ENCODE assay signal across 10 mouse cellular contexts in genomic region chr19:34291379-34291778, GRCm38 (mm10). TPM values are rescaled to one million over a fixed set of nuclear protein-coding genes. Genes with fewer than 3 reads are reported as not detected.
DNase-seq lines count a peak whose midpoint lies in the region; ATAC-seq lines count a peak whose summit lies in the region.
"Had no signal": no experiment of that assay in that cellular context is flagged by ENCODE, and none has a peak within 500 bp of the region (broad histone marks: within the 10 kb centered on the region; RNA-seq: fewer than 3 reads in every experiment).

No protein-coding gene starts in this region.

- no peak overlapping the region for H3K27ac ChIP-seq in heart, embryonic 14.5 days (replicated peaks in 1 of 2; ENCODE audit: control insufficient read depth in 1 of 2, insufficient read depth in 1 of 2, low read depth in 2 of 2, low read length in 2 of 2)
- H3K27ac ChIP-seq in embryonic facial prominence, embryonic 15.5 days (replicated peaks): no peak overlapping the region
- no peak overlapping the region for H3K27ac ChIP-seq in liver, embryonic 12.5 days

- no peaks in the 10 kb centered on the region for H3K9me3 ChIP-seq in heart, embryonic 14.5 days (ENCODE audit: control insufficient read depth, low read length)
- H3K9me3 ChIP-seq in embryonic facial prominence, embryonic 15.5 days (replicated peaks): no peaks in the 10 kb centered on the region
- no peaks in the 10 kb centered on the region for H3K9me3 ChIP-seq in liver, embryonic 12.5 days (replicated peaks)

- H3K27me3 ChIP-seq in heart, embryonic 14.5 days (ENCODE audit: control insufficient read depth, insufficient read depth, low read length): 0 out of 2 replicates have a peak, but pooled peaks cover 7% of the 10 kb centered on the region
- no peaks in the 10 kb centered on the region for H3K27me3 ChIP-seq in embryonic facial prominence, embryonic 15.5 days
- peaks cover 10% of the 10 kb centered on the region for H3K27me3 ChIP-seq in liver, embryonic 12.5 days (replicated peaks)

- no peaks in the 10 kb centered on the region for H3K36me3 ChIP-seq in heart, embryonic 14.5 days (ENCODE audit: control insufficient read depth, insufficient read depth, low read length)
- H3K36me3 ChIP-seq in embryonic facial prominence, embryonic 15.5 days: no peaks in the 10 kb centered on the region
- no peaks in the 10 kb centered on the region for H3K36me3 ChIP-seq in liver, embryonic 12.5 days

- H3K9ac ChIP-seq in heart, embryonic 14.5 days (ENCODE audit: low read length): peak overlapping the region; percentile 68
- no peak overlapping the region for H3K9ac ChIP-seq in embryonic facial prominence, embryonic 15.5 days
- peak overlapping the region; percentile 51; the same call in 1 of the 2 replicates for H3K9ac ChIP-seq in liver, embryonic 12.5 days

- no peak for DNase-seq in heart, adult 9 months (ENCODE audit: low spot score in 2 of 2)
- DNase-seq in A20 (ENCODE audit: low read depth, low spot score): peak; percentile 72
- DNase-seq in right cerebral cortex, postnatal 25 days: no peak
- no peak for DNase-seq in adrenal gland, postnatal 25 days
- DNase-seq in cerebellum, adult 11 months: no peak
- DNase-seq: cerebellum, adult 9-11 months; gastrocnemius, postnatal 10 days had no signal

- H3K4me1 ChIP-seq in heart, embryonic 14.5 days (ENCODE audit: control insufficient read depth in 2 of 2, insufficient read depth in 2 of 2, low read length in 2 of 2): no peaks in the 10 kb centered on the region; a peak in 1 of 4 replicates
- peaks cover 13% of the 10 kb centered on the region; the same call in 1 of the 2 replicates for H3K4me1 ChIP-seq in embryonic facial prominence, embryonic 15.5 days
- H3K4me1 ChIP-seq in liver, embryonic 12.5 days: peaks cover 10% of the 10 kb centered on the region; the same call in 1 of the 2 replicates

- no peak for ATAC-seq in heart, embryonic 14.5 days (ENCODE audit: insufficient number of reproducible peaks, insufficient read depth, low FRiP score, low read depth)
- ATAC-seq in embryonic facial prominence, embryonic 15.5 days (ENCODE audit: insufficient number of reproducible peaks, low FRiP score, low TSS enrichment, low read depth): no peak
- ATAC-seq in liver, embryonic 12.5 days: no peak

- peak overlapping the region in 1 of 2 experiments; percentile 57; a peak in 2 of 4 replicates for H3K4me3 ChIP-seq in heart, embryonic 14.5 days (ENCODE audit: control insufficient read depth in 1 of 2, insufficient read depth in 1 of 2, low read depth in 1 of 2, low read length in 2 of 2)
- peak overlapping the region; percentile 52 for H3K4me3 ChIP-seq in embryonic facial prominence, embryonic 15.5 days (replicated peaks)
- 0 out of 2 replicates have a peak overlapping the region, but pooled peaks have one; percentile 50 for H3K4me3 ChIP-seq in liver, embryonic 12.5 days

- H3K4me2 ChIP-seq in heart, embryonic 14.5 days (ENCODE audit: low read length): peak overlapping the region; percentile 96
- peak overlapping the region; percentile 85 for H3K4me2 ChIP-seq in embryonic facial prominence, embryonic 15.5 days (replicated peaks)
- peak overlapping the region; percentile 74 for H3K4me2 ChIP-seq in liver, embryonic 12.5 days

- WGBS in heart, embryonic 14.5 days: 54% methylated on average over 8 of the region's 8 CpGs
- WGBS in embryonic facial prominence, embryonic 15.5 days: 43% methylated on average over 8 of the region's 8 CpGs
- WGBS in liver, embryonic 12.5 days (ENCODE audit: insufficient replicate concordance): 58% methylated on average over 8 of the region's 8 CpGs

RNA-seq across cellular contexts. Expression of gene Fas, which starts 0.9 kb away (rescaled TPM):
- polyA plus RNA-seq in heart, embryonic 14.5 days (2014; fragmentation: Nextera tagmentation; extraction: Ambion mirVana): 3.5 and 4.4 TPM in 2 replicates
- 9.6 and 11.6 TPM in 2 replicates for polyA plus RNA-seq in embryonic facial prominence, embryonic 15.5 days (2015; fragmentation: Nextera tagmentation; extraction: Ambion mirVana)
- polyA plus RNA-seq in liver, embryonic 12.5 days (2016; fragmentation: Nextera tagmentation; extraction: Ambion mirVana): 0.74 and 1.4 TPM in 2 replicates
- total RNA-seq in adrenal gland, postnatal 25 days (2021): 6.7 and 8.3 TPM in 2 replicates

RNA-seq across cellular contexts. Expression of gene Acta2, which starts 36.0 kb away (rescaled TPM):
- 1,199 and 1,305 TPM in 2 replicates for polyA plus RNA-seq in heart, embryonic 14.5 days (2014; fragmentation: Nextera tagmentation; extraction: Ambion mirVana)
- polyA plus RNA-seq in embryonic facial prominence, embryonic 15.5 days (2015; fragmentation: Nextera tagmentation; extraction: Ambion mirVana): 323 and 370 TPM in 2 replicates
- polyA plus RNA-seq in liver, embryonic 12.5 days (2016; fragmentation: Nextera tagmentation; extraction: Ambion mirVana): 26.4 and 31.0 TPM in 2 replicates
- 22.6 and 26.8 TPM in 2 replicates for total RNA-seq in adrenal gland, postnatal 25 days (2021)

Comparison
In these comparisons a context has a peak if more than half of its experiments do, and no peak if none do; other contexts are left out.
1. RNA of gene Acta2, which starts 36.0 kb away (polyA plus RNA-seq): 1,199 to 1,305 TPM in heart, embryonic 14.5 days and 323 to 370 TPM in embryonic facial prominence, embryonic 15.5 days; 26.4 to 31.0 TPM in liver, embryonic 12.5 days; every median in the first group is over 10 times any median in the second.
2. Peak in every context shown above with its lines, with median percentiles within 50 percentile points of each other: H3K4me2 ChIP-seq.